Mouse (Mus musculus) MEL (cell line): ENCODE results near the gene Pde4b.

Source experiments
- CHD2 ChIP-seq: IDR thresholded peaks from 2 replicates; pipeline ENCODE4 v1.6.1; 2011; ENCODE audit warnings: low read length, improper control_type of control experiment
- CTCF ChIP-seq, 3 experiments: IDR thresholded peaks in 2 of 3; conservative IDR thresholded peaks in 1 of 3; 2 replicates each; pipeline ENCODE4 v1.5.1; 2011 to 2012; ENCODE audit warnings: low read length in 3 of 3, low read depth in 2 of 3, mild to moderate bottlenecking in 2 of 3, improper control_type of control experiment in 1 of 3, inconsistent platforms in 1 of 3, mixed read lengths in 1 of 3, moderate library complexity in 1 of 3; ENCODE audit not compliant: control insufficient read depth in 1 of 3, insufficient read depth in 1 of 3, poor library complexity in 1 of 3, severe bottlenecking in 1 of 3
- EP300 ChIP-seq, 2 experiments: IDR thresholded peaks; 2 replicates each; pipeline ENCODE4 v1.6.1; 2011; ENCODE audit warnings: improper control_type of control experiment in 2 of 2, low read length in 2 of 2, low read depth in 1 of 2, mild to moderate bottlenecking in 1 of 2
- GATA1 ChIP-seq: IDR thresholded peaks from 2 replicates; pipeline ENCODE4 v1.6.1; 2011; ENCODE audit warnings: low read depth, low read length, improper control_type of control experiment
- JUND ChIP-seq: IDR thresholded peaks from 2 replicates; pipeline ENCODE4 v1.6.1; 2011; ENCODE audit warnings: low read depth, mild to moderate bottlenecking, improper control_type of control experiment, low read length
- MAX ChIP-seq: IDR thresholded peaks from 2 replicates; pipeline ENCODE4 v1.6.1; 2011; ENCODE audit warnings: low read length, improper control_type of control experiment
- MXI1 ChIP-seq: IDR thresholded peaks from 2 replicates; pipeline ENCODE4 v1.6.1; 2011; ENCODE audit warnings: mild to moderate bottlenecking, low read depth, low read length, improper control_type of control experiment
- MYC ChIP-seq: IDR thresholded peaks from 2 replicates; pipeline ENCODE4 v1.6.1; 2011; ENCODE audit warnings: low read depth, mild to moderate bottlenecking, low read length, improper control_type of control experiment, moderate library complexity
- POLR2A ChIP-seq, 2 experiments: IDR thresholded peaks; 2 replicates each; pipeline ENCODE4 v1.6.1; 2011 to 2012; ENCODE audit warnings: low read length in 2 of 2, mild to moderate bottlenecking in 2 of 2, control low read depth in 1 of 2, improper control_type of control experiment in 1 of 2, low read depth in 1 of 2, moderate library complexity in 1 of 2; ENCODE audit not compliant: control insufficient read depth in 1 of 2, insufficient read depth in 1 of 2, poor library complexity in 1 of 2
- POLR2AphosphoS5 ChIP-seq: IDR thresholded peaks from 2 replicates; pipeline ENCODE4 v1.6.1; 2012; ENCODE audit warnings: low read depth, borderline replicate concordance, mild to moderate bottlenecking, inconsistent platforms, low read length, moderate library complexity, mixed read lengths
- RAD21 ChIP-seq: IDR thresholded peaks from 2 replicates; pipeline ENCODE4 v1.6.1; 2011; ENCODE audit warnings: mild to moderate bottlenecking, low read depth, low read length, improper control_type of control experiment
- TBP ChIP-seq: IDR thresholded peaks from 2 replicates; pipeline ENCODE4 v1.8.0; 2011; ENCODE audit warnings: low read depth, low read length, improper control_type of control experiment
- TCF12 ChIP-seq: IDR thresholded peaks from 2 replicates; pipeline ENCODE4 v1.6.1; 2014; ENCODE audit warnings: low read depth, mild to moderate bottlenecking, inconsistent platforms, low read length, improper control_type of control experiment, moderate library complexity

DNA sequence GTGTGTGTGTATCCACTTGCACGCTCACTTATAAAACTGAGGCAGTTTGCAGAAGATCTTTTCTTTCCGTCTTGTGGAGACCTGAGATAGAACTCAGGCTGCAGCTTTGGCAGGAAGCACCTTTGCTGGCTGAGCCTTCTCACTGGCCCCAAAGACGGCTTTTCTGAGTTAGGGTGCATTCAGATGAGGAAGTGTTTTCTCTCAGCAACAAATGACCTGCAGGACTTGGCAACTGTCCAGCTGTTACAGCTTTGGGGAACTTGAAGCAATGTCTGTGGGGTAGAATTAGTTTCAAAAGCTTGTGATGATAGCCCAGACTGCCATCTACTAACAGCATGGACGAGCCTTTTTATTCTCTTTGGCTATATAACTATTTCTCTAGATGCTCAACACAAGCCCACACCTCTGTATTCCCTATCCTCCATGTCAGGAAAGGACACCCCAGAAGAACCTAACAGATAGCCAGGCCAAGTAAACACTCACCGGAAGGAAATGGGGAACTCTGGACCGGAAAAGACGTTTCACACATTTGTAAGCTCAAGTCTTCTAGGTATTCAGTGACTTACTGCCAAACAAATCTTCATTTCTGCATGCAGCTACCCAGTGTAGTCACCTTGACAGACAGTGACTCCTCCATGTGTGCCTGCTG is 429.8 kb downstream of the Pde4b start:
- TF ChIP-seq CTCF (IDR thresholded peaks at IDR 0.05 in 2 of 3, conservative IDR thresholded peaks at IDR 0.05 in 1 of 3; ENCODE audit: control insufficient read depth in 1 of 3, insufficient read depth in 1 of 3, low read depth in 2 of 3, low read length in 3 of 3, poor library complexity in 1 of 3, severe bottlenecking in 1 of 3) (no peak), JUND (no peak), POLR2AphosphoS5 (no peak), EP300 (IDR thresholded peaks at IDR 0.05; ENCODE audit: low read depth in 1 of 2, low read length in 2 of 2) (peak; percentile 59 to 76), POLR2A (IDR thresholded peaks at IDR 0.05; ENCODE audit: control insufficient read depth in 1 of 2, insufficient read depth in 1 of 2, low read depth in 1 of 2, low read length in 2 of 2, poor library complexity in 1 of 2) (no peak), RAD21 (no peak), CHD2 (peak; percentile 10; the same call in 1 of the 2 replicates), MXI1 (no peak), MYC (0 out of 2 replicates have a peak, but pooled peaks have one; percentile 63), GATA1 (no peak), TCF12 (peak; percentile 48; the same call in 1 of the 2 replicates), TBP (no peak), MAX (no peak; the same call in 1 of the 2 replicates)
